Mouse (Mus musculus) liver, adult 2 months (tissue): ENCODE data around the gene Gabbr2.

ENCODE experiments used
- CTCF ChIP-seq: fragments of 200-500 bp; IDR thresholded peaks from 2 replicates; pipeline ENCODE4 v1.5.1; 2011; ENCODE audit warnings: low read depth, low read length, control low read depth
- POLR2A ChIP-seq: fragments of 200-500 bp; IDR thresholded peaks from 2 replicates; pipeline ENCODE4 v1.6.1; 2011; ENCODE audit warnings: low read length, control low read depth; ENCODE audit not compliant: insufficient read depth; ENCODE audit errors: extremely low read depth

DNA sequence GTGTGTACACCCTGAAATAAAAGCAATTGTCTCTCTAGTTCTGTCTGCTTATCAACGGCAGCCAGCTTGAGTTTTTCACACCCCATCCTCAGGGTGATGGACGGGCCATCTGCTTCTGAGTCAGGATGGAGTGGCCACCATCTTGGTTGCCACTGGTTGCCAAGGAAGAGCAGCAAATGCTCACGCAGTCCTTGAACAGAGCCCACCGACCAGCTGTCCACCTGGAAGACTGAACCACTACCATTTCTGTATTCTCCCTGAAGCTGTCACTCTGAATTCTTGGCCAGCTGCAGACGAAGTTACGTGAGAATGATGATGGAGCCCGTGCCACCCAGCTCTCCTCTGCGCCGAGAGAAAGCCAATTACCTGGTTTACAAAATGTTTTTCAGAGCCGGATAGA is 102.5 kb downstream of the Gabbr2 start:
- TF ChIP-seq CTCF, result no peak
- no peak for TF ChIP-seq POLR2A
